Mouse (Mus musculus) right cerebral cortex, postnatal 25 days (tissue): ENCODE data around the gene Rae1.

Source experiments
- DNase-seq: peaks from one replicate; pipeline ENCODE4 v3.0.0; 2022

The Rae1 gene

DNA sequence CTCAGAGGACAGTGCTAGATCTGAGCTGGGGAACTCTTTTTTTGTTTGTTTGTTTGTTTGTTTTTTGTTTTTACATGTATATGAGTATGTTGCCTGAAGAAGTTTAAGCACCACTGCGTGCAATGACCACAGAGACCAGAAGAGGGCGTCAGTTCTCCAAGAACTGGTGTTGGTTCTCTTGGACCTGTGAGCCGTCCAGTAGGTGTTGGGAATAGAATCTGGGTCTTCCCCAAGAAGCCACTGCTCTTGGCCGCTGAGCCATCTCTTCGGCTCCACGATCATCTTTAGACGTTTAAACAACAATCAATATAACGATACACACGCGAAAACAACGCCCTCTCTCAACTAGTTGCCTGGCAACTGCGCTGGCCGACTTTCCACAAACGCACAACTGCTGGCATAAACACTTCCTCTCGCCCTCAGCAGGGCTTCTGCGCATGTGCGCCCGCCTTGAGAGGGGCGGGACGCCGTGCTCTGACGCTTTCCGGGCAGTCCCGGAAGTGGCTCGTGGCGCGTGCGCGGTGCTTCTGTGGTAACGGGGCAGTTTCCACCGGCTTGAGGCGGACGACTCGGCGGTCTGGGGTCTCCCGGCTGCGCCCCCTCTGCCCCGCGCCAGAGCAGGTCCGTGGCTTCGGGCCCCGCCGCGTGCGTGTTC, at the start of gene Rae1:
Gene Rae1, plus strand, starts transcription at position 488 of the 655 bp plus-strand sequence.
- DNase-seq: peak; percentile 98

DNA sequence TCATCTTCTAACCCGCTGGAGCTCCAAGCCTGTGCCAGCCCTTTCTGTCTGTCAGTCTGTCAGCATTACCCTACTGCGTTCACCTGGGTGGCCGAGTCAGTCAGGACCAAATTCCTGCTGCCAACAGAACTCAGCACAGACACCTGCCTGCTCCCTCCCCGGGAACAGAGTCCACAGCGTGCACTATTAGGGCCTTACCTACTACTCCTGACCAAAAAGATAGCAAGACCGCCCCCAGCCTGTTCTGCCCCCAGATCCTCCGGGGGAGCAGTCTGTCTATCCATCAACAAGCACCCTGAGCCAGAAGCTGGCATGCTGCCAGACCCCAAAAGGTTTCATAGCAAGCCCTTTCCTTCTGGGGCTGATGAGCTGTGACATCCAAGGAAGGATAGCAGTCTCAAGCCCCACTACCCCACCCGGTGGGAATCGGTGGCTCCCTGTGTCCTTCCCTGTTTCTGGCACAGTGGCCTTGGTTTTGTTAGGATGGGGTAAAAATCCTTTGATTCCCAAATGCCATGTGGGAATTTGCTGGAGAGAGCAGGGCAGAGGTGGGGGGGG, 49.7 kb upstream of the Rae1 start:
- no peak for DNase-seq

DNA sequence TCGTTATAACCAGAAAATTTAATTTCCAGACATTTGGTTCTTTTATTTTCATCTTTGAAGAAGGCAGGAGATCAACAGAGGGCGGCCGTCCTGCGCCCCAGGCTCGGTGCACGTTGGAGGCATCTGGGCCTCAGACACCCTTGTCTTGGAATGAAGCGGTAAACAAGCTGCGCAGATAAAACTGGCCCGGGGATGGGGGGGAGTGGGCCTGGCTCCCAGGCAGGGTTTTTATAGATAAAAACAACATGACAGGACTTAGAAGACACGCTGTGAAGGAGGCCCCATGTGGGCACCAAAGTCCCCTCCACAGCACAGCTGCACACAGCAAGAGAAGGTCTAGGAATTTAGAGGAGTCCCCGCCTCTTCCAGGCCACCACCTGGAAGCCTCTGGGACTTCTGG, 49.2 kb upstream of the Rae1 start:
- no peak for DNase-seq

DNA sequence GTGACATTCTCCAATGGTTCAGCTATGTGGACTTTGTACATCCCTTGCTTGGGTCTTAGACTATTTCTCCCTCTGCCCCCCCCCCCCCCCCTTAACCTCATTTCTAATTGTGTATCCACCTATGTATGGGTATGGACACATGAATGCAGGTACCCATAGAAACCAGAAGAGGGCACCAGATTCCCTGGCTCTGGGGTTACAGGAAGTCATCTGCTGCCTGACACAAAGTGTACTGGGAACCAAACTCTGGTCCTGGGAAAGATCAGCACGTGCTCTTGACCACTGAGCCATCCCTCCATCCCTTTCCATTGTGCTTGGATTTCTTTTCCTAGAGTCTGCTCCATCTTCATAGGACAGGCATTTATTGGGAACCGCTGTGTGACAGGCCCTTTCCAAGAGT, 47.9 kb upstream of the Rae1 start:
- no peak for DNase-seq

DNA sequence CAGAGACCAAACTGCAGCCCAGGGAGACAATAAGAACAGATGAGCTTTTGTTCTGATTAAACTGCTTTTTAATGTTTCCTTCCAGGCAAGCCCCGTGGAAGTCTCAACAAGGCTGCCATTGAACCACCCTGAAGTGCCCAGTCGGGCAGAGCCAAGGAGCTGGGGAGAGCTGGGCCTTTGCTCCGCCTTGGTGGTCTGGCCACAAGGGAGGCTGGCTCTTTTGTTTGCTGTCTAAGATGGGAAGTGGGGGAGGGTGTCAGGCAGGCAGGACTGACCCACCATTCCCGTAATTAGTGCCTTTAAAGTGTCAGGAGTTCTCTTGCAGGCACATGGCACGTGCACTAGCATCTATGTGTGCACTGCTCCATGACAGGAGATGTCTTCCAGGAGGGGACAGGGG, 41.3 kb upstream of the Rae1 start:
- DNase-seq: no peak

DNA sequence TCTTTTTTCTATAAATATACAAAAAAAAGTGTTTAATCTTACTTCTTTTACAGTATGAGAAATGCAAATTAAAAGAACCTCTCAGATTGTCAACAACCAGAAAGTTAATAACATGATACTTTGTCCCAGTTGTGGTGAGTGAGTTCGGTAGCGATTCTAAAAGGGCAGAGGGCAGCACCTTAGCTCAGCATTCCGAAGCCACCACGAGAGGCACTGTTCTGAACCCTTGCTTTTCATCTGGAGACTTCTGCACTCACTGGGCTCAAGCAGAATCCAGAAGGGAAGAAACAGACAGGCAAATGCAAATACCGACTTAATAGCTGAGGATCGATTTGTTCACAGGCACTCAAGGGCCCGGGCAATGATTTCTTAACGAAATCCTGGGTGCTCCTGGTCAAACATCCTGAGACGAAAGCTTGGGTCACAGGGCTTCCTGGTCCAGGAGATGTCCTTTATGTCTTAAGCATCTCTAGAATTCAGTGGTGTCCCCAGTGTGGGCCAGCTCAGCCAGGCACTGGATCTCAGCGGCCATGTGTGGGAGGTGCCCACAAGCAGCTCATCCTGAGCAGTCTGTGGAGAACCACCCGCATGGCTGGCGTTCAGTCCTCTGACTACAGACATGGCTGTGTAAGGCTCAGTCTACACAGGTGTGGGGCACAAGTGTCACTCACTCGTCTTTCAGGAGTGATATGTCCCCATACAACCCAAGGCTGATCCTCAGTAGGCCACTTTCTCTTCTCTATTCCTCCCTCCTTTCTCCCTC, 40.7 kb upstream of the Rae1 start:
- DNase-seq: no peak

DNA sequence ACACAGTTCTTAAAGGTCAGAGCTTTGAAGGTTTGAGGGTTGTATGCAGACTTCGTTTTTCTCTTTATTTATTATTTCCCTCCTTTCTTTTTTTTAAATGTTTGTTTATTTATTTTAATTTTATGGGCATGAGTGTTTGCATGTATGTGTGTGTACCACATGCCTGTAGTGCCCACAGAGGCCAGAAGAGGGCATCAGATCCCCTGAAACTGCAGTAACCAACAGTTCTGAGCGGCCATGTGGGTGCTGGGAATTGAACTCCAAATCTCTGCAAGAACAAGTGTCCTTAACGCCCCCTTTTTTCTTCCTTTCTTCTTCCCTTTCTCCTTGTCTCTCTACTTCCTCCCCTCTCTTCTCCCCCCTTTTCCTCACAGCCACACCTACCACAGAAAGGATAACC, 39.6 kb upstream of the Rae1 start:
- no peak for DNase-seq

DNA sequence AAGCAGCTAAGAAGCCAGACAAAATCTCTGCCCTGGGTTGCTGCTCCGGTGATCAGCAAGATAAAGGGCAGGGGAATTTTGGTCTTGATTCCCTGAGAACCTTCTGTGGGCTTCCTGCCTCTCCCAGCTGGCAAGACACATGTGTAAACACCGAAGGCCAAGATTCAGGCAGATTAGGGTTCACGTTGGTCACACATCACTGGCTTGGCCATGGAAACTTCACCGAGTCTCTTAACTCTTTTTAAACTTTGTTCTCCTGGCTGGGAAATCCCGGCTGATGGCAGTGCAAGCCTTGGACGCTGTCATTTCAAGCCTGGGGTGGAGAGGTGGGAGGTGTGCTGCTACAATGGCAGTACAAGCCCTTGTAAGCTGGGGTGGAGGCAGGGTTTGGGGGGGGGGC, 38.7 kb upstream of the Rae1 start:
- no peak for DNase-seq

DNA sequence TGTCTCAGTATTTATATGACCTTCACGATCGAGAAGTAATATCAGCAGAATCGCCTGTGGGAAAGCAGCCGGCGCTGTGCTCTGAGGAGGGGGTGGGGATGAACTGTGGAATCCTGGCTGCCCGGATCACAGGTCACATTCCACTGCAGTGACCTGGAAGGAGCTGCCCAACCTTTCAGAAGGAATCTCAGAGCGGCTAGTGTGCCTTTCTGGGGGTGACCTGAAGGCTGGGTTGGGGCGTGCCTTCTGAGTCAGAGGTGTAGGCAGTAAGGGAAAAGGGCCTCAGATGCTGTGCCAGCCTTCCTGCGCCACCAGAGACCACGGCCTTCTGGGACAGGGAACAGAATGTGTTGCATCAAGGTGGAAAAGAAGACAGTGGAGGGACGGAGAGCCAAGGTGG, 34.7 kb upstream of the Rae1 start:
- DNase-seq: no peak

DNA sequence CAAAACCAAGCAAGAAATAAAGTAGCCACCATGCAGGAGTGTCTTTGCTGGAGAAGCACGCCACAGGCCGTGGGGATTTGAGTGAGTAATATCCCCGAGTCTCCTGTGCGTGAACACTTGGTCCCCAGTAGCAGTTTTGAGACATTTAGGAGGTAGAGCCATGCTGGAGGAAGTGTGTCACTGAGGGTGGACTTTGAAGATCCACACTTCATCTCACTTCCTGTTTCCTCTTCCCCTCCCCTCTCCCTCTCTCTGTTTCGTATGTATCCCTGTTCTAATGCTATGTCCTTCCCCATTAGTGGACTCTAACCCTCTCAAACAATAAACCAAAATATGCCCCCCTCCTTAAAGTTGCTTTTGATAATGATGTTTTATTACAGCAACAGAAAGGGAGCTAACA, 33.4 kb upstream of the Rae1 start:
- DNase-seq: no peak

DNA sequence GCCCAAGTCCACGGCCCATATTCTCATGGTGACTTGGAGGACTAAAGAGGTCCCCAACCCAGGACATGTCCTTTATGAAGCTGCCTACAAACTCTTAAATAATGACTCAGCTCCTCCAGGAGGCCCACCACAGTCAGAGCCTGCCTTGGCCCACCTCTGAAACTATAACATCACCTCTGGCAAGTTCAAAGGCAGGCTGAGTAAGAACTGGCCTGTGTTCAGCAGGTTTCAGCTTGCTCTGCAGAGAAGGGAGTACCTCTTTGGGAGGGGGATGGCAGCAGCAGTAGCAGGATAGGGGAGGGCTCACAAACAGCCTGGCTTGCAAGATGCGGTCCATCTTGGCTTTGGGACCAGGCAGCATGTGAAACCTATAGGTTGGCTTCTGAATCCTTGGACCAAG, 28.1 kb upstream of the Rae1 start:
- no peak for DNase-seq

DNA sequence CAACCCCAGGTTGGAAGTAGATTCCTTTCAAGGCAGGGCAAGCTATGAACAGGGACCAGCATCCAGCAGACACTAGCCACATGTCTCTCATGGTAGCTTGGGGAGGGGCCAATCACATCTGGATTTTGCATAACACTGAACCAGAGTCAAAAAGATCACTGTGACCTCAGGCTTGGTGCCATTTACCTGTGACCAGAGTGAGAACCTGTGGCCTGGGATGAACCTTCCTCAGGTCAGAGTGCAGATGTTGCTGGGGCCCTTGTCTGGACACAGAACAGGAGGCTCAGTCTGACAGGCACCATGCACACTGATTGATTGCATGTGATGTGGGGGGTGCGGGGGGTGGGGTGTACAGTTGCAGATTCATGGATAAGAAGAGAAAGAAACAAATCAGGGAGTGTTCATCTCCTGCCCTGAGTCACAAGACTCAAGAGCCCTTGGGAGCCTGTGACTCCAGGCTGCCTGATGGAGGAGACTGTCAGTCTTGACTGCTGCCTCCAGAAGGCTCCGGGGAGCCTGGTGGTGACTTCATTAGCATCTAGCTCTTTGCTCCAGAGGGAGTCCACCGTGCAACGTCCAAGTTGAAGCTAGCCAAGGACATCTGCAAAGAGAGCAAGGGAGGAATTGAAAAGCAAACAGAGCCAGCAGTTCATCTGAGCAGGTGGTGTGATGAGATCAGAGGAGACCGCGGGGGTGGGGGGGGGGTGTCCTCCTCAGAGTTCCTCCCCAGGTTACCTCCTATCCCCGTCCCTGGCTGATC, 25.9 kb upstream of the Rae1 start:
- no peak for DNase-seq

DNA sequence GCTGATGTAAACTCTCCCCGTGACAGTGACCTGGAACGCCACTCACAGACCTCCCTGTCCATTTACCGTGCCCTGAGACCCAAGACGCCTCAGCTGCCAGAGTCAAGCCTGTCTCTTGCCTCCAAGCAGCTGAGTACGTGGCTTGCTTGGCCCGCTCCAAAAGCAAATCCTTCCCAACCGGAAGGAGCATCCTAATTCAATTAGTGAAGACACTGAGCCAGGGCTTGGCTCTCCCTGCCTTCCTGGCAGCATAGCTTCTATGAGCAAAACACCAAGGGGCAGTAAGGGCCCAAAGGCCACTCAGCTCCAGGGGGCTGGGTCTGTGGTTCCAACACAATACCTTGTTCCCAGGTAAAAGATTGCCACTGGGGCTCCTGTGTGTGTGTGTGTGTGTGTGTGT, 25.2 kb upstream of the Rae1 start:
- no peak for DNase-seq

DNA sequence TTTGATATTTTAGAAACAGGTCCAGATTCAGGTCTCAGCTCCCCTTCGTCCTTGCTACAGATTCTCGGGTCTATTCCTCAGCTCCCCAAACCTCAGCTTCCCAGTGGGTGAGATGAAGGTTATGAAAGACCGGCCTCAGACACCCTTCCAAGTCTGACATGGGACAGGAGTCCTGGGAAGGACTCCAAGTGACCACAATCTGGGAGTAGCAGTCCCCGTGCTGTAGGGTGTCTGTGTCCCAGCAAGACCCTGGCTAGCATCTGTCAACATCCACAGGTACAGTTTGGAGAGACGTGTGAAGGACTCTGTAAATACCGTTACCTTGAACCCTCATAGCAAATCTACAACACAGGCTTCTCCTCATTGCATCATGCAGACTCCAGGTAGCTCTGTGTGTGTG, 24.8 kb upstream of the Rae1 start:
- DNase-seq: no peak

DNA sequence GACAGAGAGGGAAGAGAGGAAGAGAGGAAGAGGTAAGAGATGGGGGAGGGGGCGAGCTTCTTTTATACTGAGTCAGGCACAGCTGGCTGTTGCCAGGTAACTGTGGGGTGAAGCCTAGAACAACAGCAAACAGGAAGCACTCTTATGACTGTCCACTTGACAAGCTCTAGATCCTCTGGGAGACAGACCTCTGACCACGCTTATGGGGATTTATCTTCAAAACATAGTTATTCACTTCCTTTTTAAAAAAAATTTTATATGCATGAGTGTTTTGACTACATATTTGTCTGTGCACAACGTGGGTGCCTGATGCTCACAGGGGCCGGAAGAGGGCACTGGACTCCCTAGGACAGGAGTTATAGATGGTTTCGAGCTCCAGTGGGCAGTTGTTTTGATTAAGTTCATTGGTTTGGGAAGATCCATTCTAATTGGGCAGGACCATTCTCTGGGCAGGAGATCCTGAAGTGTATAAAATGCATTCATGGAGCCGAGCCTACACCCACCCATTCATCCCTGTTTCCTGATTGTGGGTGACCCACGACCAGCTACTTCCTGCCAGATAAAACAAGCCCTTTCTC, 23.2 kb upstream of the Rae1 start:
- no peak for DNase-seq

DNA sequence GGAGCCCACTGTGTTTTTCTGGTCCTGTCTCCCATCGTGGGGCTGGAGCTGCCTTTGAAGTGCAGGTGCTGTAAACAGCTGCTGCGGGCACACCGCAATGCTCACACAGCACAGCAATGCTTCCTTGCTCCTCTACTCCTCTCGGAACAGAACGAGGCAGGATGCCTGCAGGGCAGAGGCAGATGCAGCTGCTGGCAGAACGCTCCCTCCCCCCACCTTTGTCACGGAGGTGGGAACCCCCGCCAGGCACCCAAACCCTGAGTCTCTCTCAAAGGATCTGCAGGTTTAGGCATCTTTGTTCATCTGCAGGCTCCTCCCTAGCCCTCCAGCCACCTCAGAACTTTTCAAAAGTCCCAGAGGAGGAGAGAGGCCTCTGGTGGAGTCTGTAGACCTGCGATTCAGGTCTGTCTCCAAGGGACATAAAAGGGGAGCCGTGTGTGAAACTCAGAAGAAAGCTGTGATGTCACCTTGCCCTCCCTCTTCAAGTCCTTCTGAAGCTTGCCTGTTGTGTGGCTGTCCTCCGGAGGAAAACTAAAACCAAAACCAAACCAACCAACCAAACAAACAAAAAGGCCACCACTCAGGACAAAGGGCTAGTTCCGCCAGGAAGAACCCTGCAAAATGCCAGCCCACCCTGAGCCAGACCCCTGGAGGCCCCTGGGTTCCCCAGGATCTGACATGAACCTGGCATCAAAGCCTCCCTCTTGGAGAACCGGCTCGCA, 22.3 kb upstream of the Rae1 start, which contains the start of gene Spo11:
Gene Spo11, plus strand, starts transcription at position 292 of the 722 bp plus-strand sequence.
- DNase-seq: no peak

DNA sequence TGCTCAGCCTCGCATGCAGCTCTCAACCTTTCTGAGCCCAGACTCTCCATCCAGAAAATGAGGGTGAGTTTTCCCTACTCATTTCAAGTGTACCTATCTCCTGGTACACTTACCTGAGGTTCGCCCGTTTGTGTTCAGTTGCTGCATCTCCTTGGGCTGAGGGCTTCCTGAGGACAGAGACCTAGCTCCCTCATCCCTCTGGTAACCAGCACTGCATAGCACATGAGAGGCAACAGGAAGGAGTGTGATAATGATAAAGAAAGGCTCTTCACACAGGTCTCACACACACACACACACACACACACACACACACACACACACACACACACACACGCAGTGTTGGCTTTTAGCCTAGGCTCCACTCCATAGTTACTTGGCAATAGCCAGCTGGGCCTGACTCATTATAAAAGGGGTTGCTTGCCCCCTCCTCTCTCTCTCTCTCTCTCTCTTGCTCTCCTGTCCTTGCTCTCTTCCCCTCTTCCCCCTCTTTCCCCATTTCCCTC, 21.7 kb upstream of the Rae1 start:
- no peak for DNase-seq

DNA sequence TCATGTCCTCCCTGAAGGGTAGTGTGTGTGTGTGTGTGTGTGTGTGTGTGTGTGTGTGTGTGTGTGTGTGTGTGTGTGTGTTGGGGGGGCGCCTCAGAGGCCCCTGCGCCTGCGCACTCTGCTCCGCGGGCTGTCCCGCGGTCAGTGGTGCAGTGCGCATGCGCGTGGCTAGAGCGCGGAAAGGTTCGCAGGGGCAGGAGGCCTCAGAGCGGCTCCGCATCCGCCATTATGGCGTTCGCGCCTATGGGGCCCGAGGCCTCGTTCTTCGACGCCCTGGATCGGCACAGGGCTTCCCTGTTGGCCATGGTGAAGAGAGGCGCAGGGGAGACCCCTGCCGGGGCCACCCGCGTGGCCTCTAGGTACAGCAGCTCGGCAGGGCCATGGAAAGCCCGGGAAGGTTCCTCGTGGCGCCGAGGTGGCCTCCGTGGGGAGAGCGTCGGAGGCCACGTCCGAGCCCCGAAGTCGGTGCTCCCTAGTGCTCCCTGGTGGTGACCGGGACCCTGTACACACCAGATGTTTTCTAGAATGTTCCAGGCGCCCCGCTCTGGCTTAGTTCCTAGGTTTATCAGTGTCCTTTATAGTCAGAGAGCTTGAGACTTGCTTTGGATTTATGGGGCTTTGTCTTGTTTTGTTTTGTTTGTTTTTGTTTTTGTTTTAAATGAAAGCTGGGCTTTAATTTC, 20.1 kb upstream of the Rae1 start:
- DNase-seq: no peak

DNA sequence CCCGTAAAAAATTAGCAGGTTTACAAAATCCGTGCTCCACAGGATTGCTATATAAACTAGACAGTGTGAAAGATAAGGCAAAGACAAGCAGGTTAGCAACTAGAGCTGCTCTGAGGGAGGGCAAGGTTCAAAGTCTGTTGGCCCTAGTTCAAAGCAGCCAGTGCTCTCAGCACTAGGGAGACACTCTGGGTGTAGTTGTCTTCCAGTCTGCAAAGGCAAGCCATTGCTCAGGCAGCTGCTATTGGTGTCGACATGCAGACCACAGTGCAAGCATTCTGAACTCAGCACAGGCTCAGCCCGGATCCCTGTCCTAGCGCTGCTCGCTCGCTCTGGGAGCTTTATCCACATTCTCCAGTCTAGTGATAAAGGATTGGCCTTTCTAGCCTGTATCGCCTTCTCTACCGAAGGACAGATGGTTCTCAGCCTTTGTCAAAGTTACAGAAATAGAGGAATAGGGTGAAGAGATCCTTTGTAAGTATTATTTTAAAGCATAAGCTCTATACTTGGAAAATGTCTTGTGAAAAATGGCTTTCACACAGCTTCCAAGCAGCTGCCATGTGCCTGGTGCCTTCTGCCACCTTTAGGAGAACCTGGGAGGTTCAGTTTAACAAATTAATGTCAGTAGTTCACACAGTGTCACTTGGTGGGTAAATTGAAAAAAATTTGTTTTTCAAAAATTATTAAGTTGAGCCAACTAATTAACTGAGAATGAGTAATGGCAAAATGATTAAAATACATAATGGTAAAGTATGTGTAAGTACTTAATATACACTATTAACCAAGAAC, 16.9 kb upstream of the Rae1 start:
- no peak for DNase-seq

DNA sequence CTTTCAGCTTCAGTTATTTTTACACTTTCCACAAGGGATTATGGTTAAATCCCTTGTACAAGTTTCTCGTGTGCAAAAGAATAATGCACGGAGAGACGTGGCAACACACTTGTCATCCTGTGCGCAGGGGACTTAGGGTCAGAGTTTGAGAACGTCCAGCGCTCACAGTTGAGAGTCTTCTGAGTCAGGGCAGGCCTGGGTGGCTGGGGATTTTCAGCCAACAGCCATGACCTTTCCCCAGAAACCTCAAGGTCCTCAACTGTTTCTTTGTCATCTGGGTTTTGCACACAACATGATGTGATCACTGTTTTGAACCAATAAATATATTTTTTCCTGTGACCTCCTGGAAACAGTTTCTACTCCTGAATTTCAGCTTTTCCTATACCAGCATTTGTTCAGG, 9.8 kb upstream of the Rae1 start:
- no peak for DNase-seq

DNA sequence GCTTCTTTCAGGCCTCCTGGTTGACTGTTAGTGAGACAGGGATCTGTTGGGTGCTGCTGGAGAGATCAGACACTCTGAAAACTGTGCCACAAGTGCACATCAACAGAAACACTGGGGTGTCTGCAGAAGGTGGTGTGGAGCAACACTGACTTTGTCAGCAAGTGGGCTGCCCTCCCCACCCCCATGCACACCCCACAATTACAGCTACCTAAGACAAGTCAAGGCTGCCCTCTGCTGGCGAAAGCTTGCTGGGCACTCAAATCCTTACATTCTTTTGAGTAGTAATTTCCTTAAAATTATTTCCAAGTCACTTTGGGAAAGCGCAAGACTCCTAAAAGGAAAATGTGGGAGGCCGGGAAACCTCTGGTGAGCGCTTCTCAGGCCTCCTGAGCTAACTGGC, 3.7 kb upstream of the Rae1 start:
- peak; percentile 55 for DNase-seq
